Mouse (Mus musculus) lung, postnatal 0 days (tissue): ENCODE data around the gene Srsf4.

Experiments
- CTCF ChIP-seq: IDR thresholded peaks from 2 replicates; pipeline ENCODE4 v1.5.1; 2016; ENCODE audit warnings: antibody characterized with exemption, mild to moderate bottlenecking
- EP300 ChIP-seq: IDR thresholded peaks from 2 replicates; pipeline ENCODE4 v1.6.1; 2016; ENCODE audit warnings: antibody characterized with exemption, mild to moderate bottlenecking, control low read depth

DNA sequence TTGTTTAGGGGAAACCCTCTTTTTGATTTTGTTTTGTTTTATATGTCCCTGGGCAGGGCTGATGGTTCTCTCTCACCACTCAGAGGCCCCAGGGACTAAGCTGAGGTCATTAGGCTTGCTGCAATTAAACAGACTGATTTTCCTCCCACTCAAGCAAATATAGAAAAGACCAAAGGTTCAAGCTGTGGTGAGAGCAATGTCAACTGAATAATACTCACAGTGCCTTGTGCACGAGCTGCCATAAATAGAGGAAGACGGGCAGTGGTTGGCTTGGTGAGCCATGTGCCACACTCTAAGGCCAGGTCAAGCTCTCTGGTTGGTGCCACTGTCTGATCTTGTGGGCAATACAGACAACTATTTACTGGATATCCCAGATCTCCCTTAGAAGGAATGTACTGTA is 66.0 kb downstream of the Srsf4 start:
- no peak for TF ChIP-seq CTCF
- no peak for TF ChIP-seq EP300
